8 mouse cellular contexts compared by ENCODE assay signal in genomic region chr5:147992581-147993378, GRCm38 (mm10). TPM values are rescaled to one million over a fixed set of nuclear protein-coding genes. Genes with fewer than 3 reads are reported as not detected.
DNase-seq lines count a peak whose midpoint lies in the region; ATAC-seq lines count a peak whose summit lies in the region.

No protein-coding gene starts in this region.

- H3K4me3 ChIP-seq in heart, embryonic 10.5 days: peak overlapping the region; percentile 48
- no peak overlapping the region for H3K4me3 ChIP-seq in kidney, embryonic 14.5 days (ENCODE audit: low read length)
- peak overlapping the region; percentile 32 for H3K4me3 ChIP-seq in lung, embryonic 16.5 days (ENCODE audit: low read length)

- peak; percentile 34 for DNase-seq in right cerebral cortex, postnatal 14 days
- DNase-seq in right cerebral cortex, postnatal 36 days (ENCODE audit: low spot score in 2 of 2): no peak
- peak; percentile 56 for DNase-seq in embryo, embryonic 11.5 days (ENCODE audit: low read depth, low spot score)
- peak; percentile 95 for DNase-seq in heart, embryonic 10.5 days (ENCODE audit: low spot score)
- DNase-seq in splenic B cell, adult 2 months (ENCODE audit: low read depth, low spot score): peak; percentile 4
- no peak for DNase-seq in cerebellum, adult 9-11 months

- no peaks in the 10 kb centered on the region for H3K36me3 ChIP-seq in heart, embryonic 10.5 days
- no peaks in the 10 kb centered on the region for H3K36me3 ChIP-seq in kidney, embryonic 14.5 days (ENCODE audit: control insufficient read depth, insufficient read depth, low read length)
- H3K36me3 ChIP-seq in lung, embryonic 16.5 days (ENCODE audit: control insufficient read depth, insufficient read depth, low read length): no peaks in the 10 kb centered on the region
- H3K36me3 ChIP-seq in splenic B cell, adult 2 months (ENCODE audit: control insufficient read depth, insufficient read depth, low read length, poor library complexity, severe bottlenecking): no peaks in the 10 kb centered on the region

- peak overlapping the region; percentile 72 for H3K27ac ChIP-seq in heart, embryonic 10.5 days
- H3K27ac ChIP-seq in kidney, embryonic 14.5 days (ENCODE audit: low read depth, low read length): no peak overlapping the region
- H3K27ac ChIP-seq in lung, embryonic 16.5 days (ENCODE audit: low read length): peak overlapping the region; percentile 62

- no peak overlapping the region; the same call in 1 of the 2 replicates for H3K4me2 ChIP-seq in kidney, embryonic 14.5 days (replicated peaks; ENCODE audit: low read depth, low read length)
- peak overlapping the region; percentile 45 for H3K4me2 ChIP-seq in lung, embryonic 16.5 days (ENCODE audit: low read depth, low read length)

- no peaks in the 10 kb centered on the region for H3K27me3 ChIP-seq in heart, embryonic 10.5 days (ENCODE audit: insufficient read depth, poor library complexity, severe bottlenecking)
- H3K27me3 ChIP-seq in kidney, embryonic 14.5 days (ENCODE audit: control insufficient read depth, insufficient read depth, low read length): no peaks in the 10 kb centered on the region
- H3K27me3 ChIP-seq in lung, embryonic 16.5 days (ENCODE audit: control insufficient read depth, insufficient read depth, low read depth, low read length): no peaks in the 10 kb centered on the region
- no peaks in the 10 kb centered on the region for H3K27me3 ChIP-seq in splenic B cell, adult 2 months (ENCODE audit: control insufficient read depth, insufficient read depth, low read length, poor library complexity, severe bottlenecking)

- H3K9ac ChIP-seq in kidney, embryonic 14.5 days (ENCODE audit: low read depth, low read length): no peak overlapping the region
- H3K9ac ChIP-seq in lung, embryonic 16.5 days (ENCODE audit: low read length): peak overlapping the region; percentile 5; the same call in 1 of the 2 replicates

- ATAC-seq in kidney, embryonic 14.5 days (ENCODE audit: low FRiP score, low TSS enrichment): peak; percentile 86
- peak; percentile 96 for ATAC-seq in lung, embryonic 16.5 days (ENCODE audit: low read depth)

- peaks cover 4% of the 10 kb centered on the region; the same call in 1 of the 2 replicates for H3K4me1 ChIP-seq in heart, embryonic 10.5 days
- H3K4me1 ChIP-seq in kidney, embryonic 14.5 days (ENCODE audit: control insufficient read depth, insufficient read depth, low read length): no peaks in the 10 kb centered on the region
- no peaks in the 10 kb centered on the region for H3K4me1 ChIP-seq in lung, embryonic 16.5 days (replicated peaks; ENCODE audit: control insufficient read depth, insufficient read depth, low read length)

- no peaks in the 10 kb centered on the region for H3K9me3 ChIP-seq in heart, embryonic 10.5 days
- no peaks in the 10 kb centered on the region for H3K9me3 ChIP-seq in kidney, embryonic 14.5 days (ENCODE audit: control insufficient read depth, low read length)
- H3K9me3 ChIP-seq in lung, embryonic 16.5 days (ENCODE audit: control insufficient read depth, low read length): no peaks in the 10 kb centered on the region

- 13% methylated on average over 20 of the region's 20 CpGs for WGBS in heart, embryonic 10.5 days
- 22% methylated on average over 20 of the region's 20 CpGs for WGBS in kidney, embryonic 14.5 days
- 10% methylated on average over 20 of the region's 20 CpGs for WGBS in lung, embryonic 16.5 days

RNA-seq across cellular contexts. Expression of gene Mtus2, which starts 35.7 kb away (rescaled TPM):
- 52.2 and 82.7 TPM in 2 replicates for polyA plus RNA-seq in heart, embryonic 10.5 days (2016; fragmentation: Nextera tagmentation; extraction: Ambion mirVana)
- polyA plus RNA-seq in kidney, embryonic 14.5 days (2014; fragmentation: Nextera tagmentation; extraction: Ambion mirVana): 2.3 and 3.3 TPM in 2 replicates
- polyA plus RNA-seq in lung, embryonic 16.5 days (2015; fragmentation: Nextera tagmentation; extraction: Ambion mirVana): 9.3 and 9.6 TPM in 2 replicates

Comparison
In these comparisons a context has a peak if more than half of its experiments do, and no peak if none do; other contexts are left out.
1. DNase-seq: peak in right cerebral cortex, postnatal 14 days (single experiment), embryo, embryonic 11.5 days (single experiment), heart, embryonic 10.5 days (single experiment) and splenic B cell, adult 2 months (single experiment); none in right cerebral cortex, postnatal 36 days (0 of 2) and cerebellum, adult 9-11 months (single experiment).